Mouse (Mus musculus) CH12.LX (cell line): ENCODE data around the gene 1700113H08Rik. TPM values are rescaled to one million over a fixed set of nuclear protein-coding genes. Genes with fewer than 3 reads are reported as not detected.

Source experiments
- DNase-seq: peaks from one replicate; pipeline ENCODE4 v3.0.0-alpha.2; 2013; ENCODE audit errors: extremely low read depth
- H3K27ac ChIP-seq: 2 replicates; pipeline ENCODE4 v1.5.1; 2012; ENCODE audit warnings: low read depth, mild to moderate bottlenecking, control low read depth, moderate library complexity; ENCODE audit not compliant: insufficient read depth
- H3K27me3 ChIP-seq: replicated peaks from 2 replicates; pipeline ENCODE3; 2012; ENCODE audit warnings: inconsistent platforms
- H3K36me3 ChIP-seq, 2 experiments: replicated peaks in 1 of 2; 2 replicates each; pipeline versions ENCODE3 to v1.6.1; 2012; ENCODE audit warnings: inconsistent platforms in 1 of 2, low read length in 1 of 2, mild to moderate bottlenecking in 1 of 2, mixed read lengths in 1 of 2, moderate library complexity in 1 of 2; ENCODE audit not compliant: control insufficient read depth in 1 of 2, insufficient read depth in 1 of 2
- H3K4me1 ChIP-seq, 2 experiments: 2 replicates each; pipeline ENCODE4 v1.6.1; 2012; ENCODE audit warnings: inconsistent platforms in 1 of 2, moderate library complexity in 1 of 2; ENCODE audit not compliant: insufficient read depth in 2 of 2, control insufficient read depth in 1 of 2
- H3K4me2 ChIP-seq: 2 replicates; pipeline ENCODE4 v1.6.1; 2012; ENCODE audit warnings: low read depth, mild to moderate bottlenecking, control low read depth; ENCODE audit not compliant: poor library complexity, insufficient read depth, severe bottlenecking
- H3K4me3 ChIP-seq, 3 experiments: fragments of 150-350 bp in 1 of 3; sonication (generic) in 1 of 3; replicated peaks in 1 of 3; 2 replicates each; pipeline versions ENCODE3 to v1.5.1; 2011 to 2012; ENCODE audit warnings: low read depth in 2 of 3, low read length in 2 of 3, mild to moderate bottlenecking in 2 of 3, moderate library complexity in 2 of 3, control low read depth in 1 of 3, improper control_type of control experiment in 1 of 3, inconsistent platforms in 1 of 3, mixed read lengths in 1 of 3; ENCODE audit not compliant: poor library complexity in 1 of 3
- H3K79me2 ChIP-seq: replicated peaks from 2 replicates; pipeline ENCODE4 v1.6.1; 2012; ENCODE audit warnings: mild to moderate bottlenecking, moderate library complexity; ENCODE audit not compliant: control insufficient read depth, poor library complexity, insufficient read depth, severe bottlenecking; ENCODE audit errors: extremely low read depth
- H3K9ac ChIP-seq: 2 replicates; pipeline ENCODE4 v1.6.1; 2012; ENCODE audit warnings: low read depth, mild to moderate bottlenecking, control low read depth, moderate library complexity; ENCODE audit not compliant: insufficient read depth
- H3K9me3 ChIP-seq: replicated peaks from 2 replicates; pipeline ENCODE3; 2012; ENCODE audit warnings: low read length, inconsistent platforms, mixed read lengths
- BHLHE40 ChIP-seq: IDR thresholded peaks from 2 replicates; pipeline ENCODE4 v1.6.1; 2011; ENCODE audit warnings: mild to moderate bottlenecking, low read depth, low read length, improper control_type of control experiment
- CHD2 ChIP-seq: IDR thresholded peaks from 2 replicates; pipeline ENCODE4 v1.6.1; 2011; ENCODE audit warnings: low read length, improper control_type of control experiment
- ELF1 ChIP-seq: IDR thresholded peaks from 2 replicates; pipeline ENCODE4 v1.6.1; 2014; ENCODE audit warnings: low read depth, mild to moderate bottlenecking, inconsistent platforms, low read length, improper control_type of control experiment
- IRF4 ChIP-seq: IDR thresholded peaks from 2 replicates; pipeline ENCODE4 v1.6.1; 2014; ENCODE audit warnings: low read depth, mild to moderate bottlenecking, inconsistent platforms, low read length, improper control_type of control experiment
- JUN ChIP-seq: IDR thresholded peaks from 2 replicates; pipeline ENCODE4 v1.6.1; 2011; ENCODE audit warnings: low read depth, mild to moderate bottlenecking, low read length, improper control_type of control experiment, moderate library complexity; ENCODE audit not compliant: insufficient read depth
- JUND ChIP-seq: conservative IDR thresholded peaks from 2 replicates; pipeline ENCODE4 v1.6.1; 2011; ENCODE audit warnings: low read depth, low read length, improper control_type of control experiment
- MAX ChIP-seq: IDR thresholded peaks from 2 replicates; pipeline ENCODE4 v1.6.1; 2011; ENCODE audit warnings: low read length, improper control_type of control experiment
- MXI1 ChIP-seq: IDR thresholded peaks from 2 replicates; pipeline ENCODE4 v1.6.1; 2011; ENCODE audit warnings: mild to moderate bottlenecking, low read depth, low read length, improper control_type of control experiment
- PAX5 ChIP-seq: IDR thresholded peaks from 2 replicates; pipeline ENCODE4 v1.6.1; 2012; ENCODE audit warnings: low read length, inconsistent platforms, mixed read lengths
- POLR2A ChIP-seq: IDR thresholded peaks from 2 replicates; pipeline ENCODE4 v1.6.1; 2011; ENCODE audit warnings: low read depth, mild to moderate bottlenecking, improper control_type of control experiment, low read length
- TCF12 ChIP-seq: IDR thresholded peaks from 2 replicates; pipeline ENCODE4 v1.6.1; 2014; ENCODE audit warnings: low read depth, mild to moderate bottlenecking, inconsistent platforms, low read length, improper control_type of control experiment
- USF2 ChIP-seq: conservative IDR thresholded peaks from 2 replicates; pipeline ENCODE4 v1.6.1; 2011; ENCODE audit warnings: low read depth, low read length, improper control_type of control experiment
- ZMIZ1 ChIP-seq: IDR thresholded peaks from 2 replicates; pipeline ENCODE4 v1.6.1; 2012; ENCODE audit warnings: low read depth, mild to moderate bottlenecking, inconsistent platforms, low read length, improper control_type of control experiment
- ZNF384 ChIP-seq: IDR thresholded peaks from 2 replicates; pipeline ENCODE4 v1.6.1; 2012; ENCODE audit warnings: low read depth, low read length, improper control_type of control experiment, inconsistent platforms
- dilution Hi-C: fragments of 300-500 bp; cut with MboI; formaldehyde crosslinking; loops from 2 replicates; pipeline ENCODE4 v1.14.3; 2020; ENCODE audit warnings: low sequenced_read_pairs; ENCODE audit not compliant: extremely low pct_unique_long_range_greater_than_20kb, extremely low pct_ligation_motif_present
- in situ Hi-C: fragments of 300-500 bp; cut with MboI; formaldehyde crosslinking; loops from 3 replicates; pipeline ENCODE4 v1.14.3; 2019; ENCODE audit warnings: low sequenced_read_pairs, low pct_ligation_motif_present, low pct_unique_long_range_greater_than_20kb, mixed read lengths
- polyA plus RNA-seq: library from polyadenylated mRNA; unstranded; fragments of >175 nt; gene quantifications from 2 replicates; pipeline ENCODE4 v1.2.1, GENCODE M21; 2012; ENCODE audit warnings: low read depth; ENCODE audit not compliant: insufficient read length
- total RNA-seq, 2 experiments: library from RNA; depleted of rRNA; stranded (reverse); fragments of 300-350 nt in 1 of 2; fragments of >200 nt in 1 of 2; gene quantifications; 2 replicates each; pipeline ENCODE4 v1.2.3; 2012 to 2014

1700113H08Rik gene
- total and polyA plus RNA-seq, 3 experiments: not detected

DNA sequence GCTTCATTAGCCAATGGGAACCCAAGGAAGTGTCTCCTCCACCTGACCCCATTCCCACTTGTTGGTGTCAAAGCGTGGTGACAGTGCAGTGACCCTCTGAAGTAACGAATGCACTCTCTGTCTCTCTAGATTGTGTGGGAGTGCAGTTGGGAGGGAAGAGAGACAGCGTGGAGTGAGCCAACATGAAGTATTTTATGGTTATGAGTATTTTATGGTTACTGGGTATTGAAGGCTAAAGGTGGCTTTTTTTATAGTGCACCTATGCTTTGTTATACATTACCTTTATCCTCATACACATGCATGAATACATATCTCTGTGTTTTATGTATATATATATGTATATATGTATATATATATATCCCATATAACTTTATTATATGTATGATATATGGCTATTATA lies 8.7 kb upstream of the 1700113H08Rik start:
- no peak overlapping the region for H3K9ac ChIP-seq
- dilution Hi-C loops (no loop called here), in situ Hi-C loops (no loop called here)
- H3K4me2 ChIP-seq: no peak overlapping the region
- no peak for DNase-seq
- no peak overlapping the region for H3K4me3 ChIP-seq
- no peaks in the 10 kb centered on the region for H3K27me3 ChIP-seq
- no peaks in the 10 kb centered on the region for H3K9me3 ChIP-seq
- no peak overlapping the region for H3K27ac ChIP-seq
- no peaks in the 10 kb centered on the region for H3K36me3 ChIP-seq
- H3K79me2 ChIP-seq: no peaks in the 10 kb centered on the region
- H3K4me1 ChIP-seq: peaks cover 0 to 3% of the 10 kb centered on the region in 2 experiments; a peak in 1 of 4 replicates
- TF ChIP-seq JUN (no peak), MAX (no peak), CHD2 (no peak), TCF12 (no peak), ZNF384 (no peak), BHLHE40 (no peak), ELF1 (no peak), PAX5 (no peak), ZMIZ1 (no peak), MXI1 (no peak), USF2 (no peak)

DNA sequence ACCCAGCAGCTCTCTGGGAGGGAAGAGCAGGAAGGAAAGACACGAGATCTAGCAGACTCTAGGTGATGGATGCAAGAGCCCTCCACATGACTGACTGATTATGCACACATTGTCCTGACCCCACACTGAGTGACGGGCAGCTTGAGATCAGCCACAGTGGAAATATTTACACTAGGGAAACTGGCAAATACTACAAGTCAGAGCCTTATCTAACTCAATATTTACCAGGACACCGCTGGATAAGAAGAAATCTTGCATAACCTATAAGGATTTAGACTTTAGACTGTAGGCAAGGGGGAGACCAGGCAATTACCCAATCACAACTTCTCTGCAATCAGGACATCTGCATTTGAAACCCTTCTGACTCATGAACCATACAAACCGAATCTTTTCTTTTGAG lies 6.1 kb upstream of the 1700113H08Rik start:
- Histone ChIP-seq H3K36me3 (no peaks in the 10 kb centered on the region), H3K27ac (no peak overlapping the region), H3K4me3 (no peak overlapping the region), H3K4me1 (peaks cover 0 to 3% of the 10 kb centered on the region in 2 experiments; a peak in 1 of 4 replicates), H3K9me3 (no peaks in the 10 kb centered on the region), H3K79me2 (no peaks in the 10 kb centered on the region), H3K27me3 (no peaks in the 10 kb centered on the region), H3K4me2 (no peak overlapping the region), H3K9ac (no peak overlapping the region)
- dilution Hi-C loops: no loop called here
- DNase-seq: peak; percentile 13
- TF ChIP-seq IRF4: peak; percentile 38; the same call in 1 of the 2 replicates
- no peak for TF ChIP-seq POLR2A
- 0 out of 2 replicates have a peak, but pooled peaks have one; percentile 18 for TF ChIP-seq JUND
- in situ Hi-C loops: no loop called here

DNA sequence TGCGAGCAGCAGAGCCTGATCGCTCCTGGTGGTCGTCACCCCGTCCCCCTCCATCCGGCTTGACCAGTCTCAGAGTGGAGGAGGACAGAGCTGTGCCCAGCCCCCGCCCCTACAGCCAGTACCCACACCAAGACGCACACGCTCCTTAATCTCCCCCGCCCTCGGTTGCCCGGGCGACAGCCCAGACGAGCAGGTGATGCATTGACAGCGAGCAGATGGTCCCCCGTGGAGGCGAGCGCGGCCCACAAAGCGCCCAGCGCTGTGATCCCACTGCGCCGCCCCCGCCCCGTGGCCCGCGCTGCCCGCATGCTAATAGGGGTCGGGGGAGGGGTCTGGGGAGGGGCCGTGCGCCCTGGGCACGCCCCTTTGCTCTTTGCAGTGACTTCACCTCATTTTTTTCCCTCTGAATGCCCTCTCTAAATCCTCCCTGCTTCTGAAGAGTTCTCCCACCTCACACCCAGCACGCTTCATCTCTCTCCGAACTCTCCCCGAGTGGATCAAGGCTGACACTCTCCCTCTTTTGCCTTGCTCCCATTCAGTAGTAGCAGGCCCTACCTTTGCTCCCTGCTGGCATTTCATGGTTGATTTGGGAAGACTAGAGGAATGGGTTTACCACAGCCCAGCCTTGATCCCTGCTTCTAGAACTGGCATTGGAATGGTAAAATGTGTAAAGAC lies 543 bp downstream of the 1700113H08Rik start:
- Histone ChIP-seq H3K36me3 (no peaks in the 10 kb centered on the region), H3K4me3 (peak overlapping the region in 2 of 3 experiments; percentile 25 to 28), H3K4me2 (peak overlapping the region; percentile 54), H3K4me1 (no peaks in the 10 kb centered on the region; a peak in 1 of 4 replicates), H3K79me2 (no peaks in the 10 kb centered on the region), H3K9me3 (no peaks in the 10 kb centered on the region), H3K9ac (no peak overlapping the region), H3K27ac (no peak overlapping the region), H3K27me3 (no peaks in the 10 kb centered on the region)
- peak; percentile 9 for DNase-seq
- in situ Hi-C loops (no loop called here), dilution Hi-C loops (no loop called here)
- no peak for TF ChIP-seq PAX5
- TF ChIP-seq, all 38 proteins: peak for 0
